Mouse (Mus musculus) C2C12 (cell line): Measurements from ENCODE around the gene Cep57l1. TPM values are rescaled to one million over a fixed set of nuclear protein-coding genes. Genes with fewer than 3 reads are reported as not detected.

Source experiments
- H3K27me3 ChIP-seq: one replicate; pipeline ENCODE4 v1.6.1; 2011; ENCODE audit not compliant: control insufficient read depth, insufficient read depth, insufficient read length
- H3K36me3 ChIP-seq: one replicate; pipeline ENCODE4 v1.6.1; 2011; ENCODE audit not compliant: control insufficient read depth, insufficient read depth
- H3K4me3 ChIP-seq: one replicate; pipeline ENCODE4 v1.5.1; 2011; ENCODE audit warnings: mild to moderate bottlenecking, control low read depth; ENCODE audit not compliant: poor library complexity, insufficient read depth, severe bottlenecking
- H3K79me2 ChIP-seq: one replicate; pipeline ENCODE4 v1.6.1; 2011; ENCODE audit not compliant: control insufficient read depth, insufficient read depth
- H3K79me3 ChIP-seq: one replicate; pipeline ENCODE4 v1.6.1; 2011; ENCODE audit warnings: low read depth, control low read depth
- H3ac ChIP-seq: one replicate; pipeline ENCODE3; 2011; ENCODE audit warnings: low read depth; ENCODE audit not compliant: control insufficient read depth, insufficient read length
- CEBPB ChIP-seq: IDR thresholded peaks from one replicate; pipeline ENCODE4 v1.6.1; 2011; ENCODE audit warnings: low read depth, mild to moderate bottlenecking, control low read depth, moderate library complexity
- CTCF ChIP-seq: IDR thresholded peaks from one replicate; pipeline ENCODE4 v1.5.1; 2011; ENCODE audit not compliant: control insufficient read depth, insufficient read depth, insufficient read length
- FOSL1 ChIP-seq: IDR thresholded peaks from one replicate; pipeline ENCODE4 v1.8.0; 2011; ENCODE audit warnings: mild to moderate bottlenecking, low read length; ENCODE audit not compliant: poor library complexity, insufficient read depth, severe bottlenecking
- MAX ChIP-seq: IDR thresholded peaks from one replicate; pipeline ENCODE4 v1.6.1; 2011; ENCODE audit warnings: mild to moderate bottlenecking, control low read depth
- MYOD1 ChIP-seq: IDR thresholded peaks from one replicate; pipeline ENCODE4 v1.6.1; 2011; ENCODE audit warnings: low read depth; ENCODE audit not compliant: control insufficient read depth, insufficient read length
- MYOG ChIP-seq: IDR thresholded peaks from one replicate; pipeline ENCODE4 v1.6.1; 2011; ENCODE audit not compliant: control insufficient read depth, insufficient read length; ENCODE audit errors: extremely low read depth
- USF1 ChIP-seq: IDR thresholded peaks from one replicate; pipeline ENCODE4 v1.6.1; 2011; ENCODE audit warnings: low read depth, mild to moderate bottlenecking, control low read depth, moderate library complexity
- polyA plus RNA-seq: library from polyadenylated mRNA; unstranded; fragments of >200 nt; fragmentation: generic; extraction: Trizol; gene quantifications from one replicate; pipeline ENCODE4 v1.2.1, GENCODE M21; 2012; ENCODE audit warnings: missing spikeins

Cep57l1 gene
- polyA plus RNA-seq, 1 experiment, result 4.6 TPM

DNA sequence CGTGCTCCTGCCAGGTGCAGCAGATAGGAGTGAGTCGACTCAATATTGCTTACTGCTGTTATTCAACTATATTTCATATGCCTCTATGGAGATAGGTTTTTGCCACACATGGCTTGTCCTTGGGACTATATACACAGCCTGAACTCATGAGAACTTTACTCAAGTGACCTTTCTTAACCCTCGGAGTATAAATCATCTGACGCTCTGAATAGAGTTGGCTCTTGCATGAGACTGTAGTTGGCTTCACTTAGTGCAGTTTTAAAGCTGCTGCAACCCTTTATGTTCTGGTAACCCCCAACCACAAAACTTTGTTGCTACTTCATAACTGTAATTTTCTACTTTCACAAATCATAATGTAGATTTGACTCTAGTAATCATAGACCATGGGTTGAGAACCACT lies 77.7 kb downstream of the Cep57l1 start:
- Histone ChIP-seq H3ac (no peak overlapping the region), H3K79me2 (no peaks in the 10 kb centered on the region), H3K36me3 (peaks cover 25% of the 10 kb centered on the region), H3K79me3 (no peaks in the 10 kb centered on the region), H3K27me3 (no peaks in the 10 kb centered on the region), H3K4me3 (no peak overlapping the region)
- TF ChIP-seq CEBPB, result no peak
- TF ChIP-seq USF1, result no peak
- TF ChIP-seq FOSL1, result no peak
- no peak for TF ChIP-seq MAX
- TF ChIP-seq MYOD1, result no peak
- no peak for TF ChIP-seq MYOG

- H3ac ChIP-seq, result no peak overlapping the region
- no peak overlapping the region for H3K4me3 ChIP-seq
- H3K27me3 ChIP-seq, result no peaks in the 10 kb centered on the region
- peaks cover 20% of the 10 kb centered on the region for H3K36me3 ChIP-seq
- no peaks in the 10 kb centered on the region for H3K79me3 ChIP-seq
- no peaks in the 10 kb centered on the region for H3K79me2 ChIP-seq
- TF ChIP-seq MYOD1, result no peak
- no peak for TF ChIP-seq MYOG
- no peak for TF ChIP-seq CEBPB
- no peak for TF ChIP-seq USF1
- no peak for TF ChIP-seq CTCF
- no peak for TF ChIP-seq FOSL1
- TF ChIP-seq MAX, result no peak
These were observed 78.9 kb downstream of the Cep57l1 start for GRCm38 (mm10) chr10:41730746-41731145.

DNA sequence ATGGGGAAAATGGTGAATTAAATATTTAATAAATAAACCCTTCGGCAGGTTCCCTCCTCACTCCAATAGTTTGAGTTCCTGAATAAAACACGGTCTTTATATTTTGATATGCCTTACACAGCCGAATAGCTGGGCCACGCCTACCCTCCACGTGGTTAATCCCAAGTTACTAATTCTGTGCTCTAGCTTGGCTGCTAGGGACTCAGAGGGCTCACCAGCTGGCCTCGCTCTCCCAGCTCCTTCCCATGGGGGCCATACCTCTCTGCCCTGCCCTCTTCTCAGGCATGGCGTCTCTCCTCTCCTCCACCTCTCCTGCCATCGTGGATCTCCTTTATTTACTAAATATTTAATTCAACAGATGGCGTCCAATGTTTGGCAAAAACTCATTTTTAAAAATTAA lies 83.5 kb downstream of the Cep57l1 start:
- H3K27me3 ChIP-seq, result no peaks in the 10 kb centered on the region
- H3K79me2 ChIP-seq, result no peaks in the 10 kb centered on the region
- H3K36me3 ChIP-seq, result peaks cover 20% of the 10 kb centered on the region
- no peak overlapping the region for H3K4me3 ChIP-seq
- no peak overlapping the region for H3ac ChIP-seq
- H3K79me3 ChIP-seq, result no peaks in the 10 kb centered on the region
- TF ChIP-seq MYOG, result no peak
- TF ChIP-seq MYOD1, result no peak

- H3K36me3 ChIP-seq, result peaks cover 8% of the 10 kb centered on the region
- no peaks in the 10 kb centered on the region for H3K27me3 ChIP-seq
- H3K4me3 ChIP-seq, result no peak overlapping the region
- H3K79me3 ChIP-seq, result no peaks in the 10 kb centered on the region
- H3ac ChIP-seq, result no peak overlapping the region
- no peaks in the 10 kb centered on the region for H3K79me2 ChIP-seq
- TF ChIP-seq MYOD1 (no peak), MYOG (no peak), CTCF (no peak), CEBPB (no peak), FOSL1 (no peak), MAX (no peak), USF1 (no peak)
These were observed 90.1 kb downstream of the Cep57l1 start for GRCm38 (mm10) chr10:41719587-41719986.

DNA sequence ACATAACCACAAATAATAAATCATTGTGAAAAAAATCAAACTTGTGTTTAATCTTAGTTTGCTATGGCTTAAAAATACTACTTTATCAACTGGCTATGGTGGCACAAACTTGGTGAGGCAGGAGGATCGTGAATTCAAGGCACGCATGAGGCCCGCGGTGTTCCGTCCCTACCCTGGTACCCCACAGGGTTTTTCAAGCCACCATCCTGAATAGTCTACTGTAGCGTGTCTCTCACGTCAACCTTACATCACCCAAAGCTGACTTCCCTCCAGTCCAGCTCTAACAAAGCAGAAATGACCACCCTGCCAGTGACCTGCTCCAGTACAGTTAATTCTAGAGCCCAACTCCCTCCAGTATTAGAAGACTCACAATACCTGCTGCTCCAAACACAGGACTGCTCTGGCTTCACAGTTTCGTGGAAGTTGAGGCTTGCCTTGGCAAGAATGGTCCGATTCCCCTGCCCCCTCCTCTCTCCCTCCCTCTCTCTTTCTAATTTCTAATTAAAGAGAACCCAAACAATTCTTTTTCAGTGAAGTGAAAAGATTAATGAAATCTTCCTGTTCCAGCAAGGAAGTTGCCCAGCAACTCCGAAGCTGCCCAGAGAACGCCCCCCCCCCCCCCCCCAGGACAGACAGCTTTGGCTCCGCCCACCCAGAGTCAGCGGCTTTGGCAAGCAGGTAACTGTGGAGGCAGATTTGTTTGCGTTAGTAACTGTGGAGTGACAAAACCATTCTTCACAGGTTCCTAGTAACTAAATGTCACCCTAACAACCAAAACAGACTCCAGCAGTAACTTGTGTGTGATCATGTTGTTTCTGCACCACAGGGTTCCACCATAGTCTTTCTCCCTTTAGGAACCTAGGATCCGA lies 93.4 kb downstream of the Cep57l1 start, which contains the start of gene Ccdc162:
Gene Ccdc162, minus strand, starts transcription at position 606 of the 869 bp plus-strand sequence.
- Histone ChIP-seq H3K27me3 (no peaks in the 10 kb centered on the region), H3ac (no peak within 1 kb of the TSS), H3K36me3 (peaks cover 8% of the 10 kb centered on the region), H3K79me2 (no peaks in the 10 kb centered on the region), H3K79me3 (no peaks in the 10 kb centered on the region), H3K4me3 (no peak within 1 kb of the TSS)
- TF ChIP-seq CEBPB (no peak), USF1 (no peak), CTCF (no peak), MYOG (no peak), MAX (no peak), FOSL1 (no peak), MYOD1 (no peak)

GRCm38 (mm10) chr10:41715557-41715956 lies 94.1 kb downstream of the Cep57l1 start:
- no peaks in the 10 kb centered on the region for H3K79me3 ChIP-seq
- no peak for TF ChIP-seq CTCF
- TF ChIP-seq MYOG, result no peak
- no peak for TF ChIP-seq FOSL1
- TF ChIP-seq MAX, result no peak
- no peak for TF ChIP-seq MYOD1
- no peak for TF ChIP-seq USF1
- no peak for TF ChIP-seq CEBPB
- H3K79me2 ChIP-seq, result no peaks in the 10 kb centered on the region
- H3ac ChIP-seq, result no peak overlapping the region
- H3K36me3 ChIP-seq, result peaks cover 8% of the 10 kb centered on the region
- no peaks in the 10 kb centered on the region for H3K27me3 ChIP-seq
- H3K4me3 ChIP-seq, result no peak overlapping the region
